Mouse (Mus musculus) granulocyte monocyte progenitor cell, adult 5-6 weeks (primary cell): ENCODE measurements around the gene Gns. TPM values are rescaled to one million over a fixed set of nuclear protein-coding genes. Genes with fewer than 3 reads are reported as not detected.

Experiments
- total RNA-seq, 2 experiments: library from RNA; stranded (forward) in 1 of 2; stranded (reverse) in 1 of 2; fragments of 200-712, 200-1000 nt in 1 of 2; fragments of >200 nt in 1 of 2; fragmentation: Nextera tagmentation in 1 of 2; gene quantifications; 2 replicates each; pipeline ENCODE4 v1.2.3; 2014 to 2017

The Gns gene
- total RNA-seq, 2 experiments from 2014 or later = 9.4 to 13.6 TPM

Other genes starting within 250 kb of the Gns start
- not detected in 2 replicates for gene Tbc1d30, start 13.8 kb upstream of the Gns start, total RNA-seq (2014; fragmentation: Nextera tagmentation)
- 2.6 and 7.3 TPM in 2 replicates for gene Tbc1d30, start 13.8 kb upstream of the Gns start, total RNA-seq (2017)
- 22.4 and 30.6 TPM in 2 replicates for gene Rassf3, start 111.3 kb downstream of the Gns start, total RNA-seq (2014; fragmentation: Nextera tagmentation)
- gene Rassf3, start 111.3 kb downstream of the Gns start, total RNA-seq (2017) = 21.0 and 22.5 TPM in 2 replicates
- gene Tbk1, start 221.7 kb downstream of the Gns start, total RNA-seq (2014; fragmentation: Nextera tagmentation) = 69.1 and 70.9 TPM in 2 replicates
- 53.0 and 67.7 TPM in 2 replicates for gene Tbk1, start 221.7 kb downstream of the Gns start, total RNA-seq (2017)